Comparison of ENCODE assay signal across 14 mouse cellular contexts in genomic region chr2:51599473-51600201, GRCm38 (mm10). TPM values are rescaled to one million over a fixed set of nuclear protein-coding genes. Genes with fewer than 3 reads are reported as not detected.
DNase-seq lines count a peak whose midpoint lies in the region; ATAC-seq lines count a peak whose summit lies in the region.
"Had no signal": no experiment of that assay in that cellular context is flagged by ENCODE, and none has a peak within 500 bp of the region (broad histone marks: within the 10 kb centered on the region; RNA-seq: fewer than 3 reads in every experiment).

No protein-coding gene starts in this region.

- H3K27me3 ChIP-seq in kidney, embryonic 16.5 days (ENCODE audit: insufficient read depth, low read length): no peaks in the 10 kb centered on the region
- H3K27me3 ChIP-seq in embryonic facial prominence, embryonic 13.5 days: no peaks in the 10 kb centered on the region
- H3K27me3 ChIP-seq in hindbrain, embryonic 10.5 days (ENCODE audit: insufficient read depth, poor library complexity, severe bottlenecking): no peaks in the 10 kb centered on the region
- no peaks in the 10 kb centered on the region for H3K27me3 ChIP-seq in midbrain, embryonic 14.5 days (ENCODE audit: control insufficient read depth, insufficient read depth, low read length)
- H3K27me3 ChIP-seq: heart, embryonic 15.5 days had no signal

- no peak overlapping the region for H3K27ac ChIP-seq in kidney, embryonic 16.5 days (ENCODE audit: low read length)
- no peak overlapping the region for H3K27ac ChIP-seq in embryonic facial prominence, embryonic 13.5 days
- peak overlapping the region; percentile 69; the same call in 1 of the 2 replicates for H3K27ac ChIP-seq in hindbrain, embryonic 10.5 days
- H3K27ac ChIP-seq in midbrain, embryonic 14.5 days (replicated peaks; ENCODE audit: low read depth, low read length): peak overlapping the region; percentile 87
- H3K27ac ChIP-seq: heart, embryonic 15.5 days; stomach, postnatal 0 days had no signal

- peak overlapping the region; percentile 44; the same call in 1 of the 2 replicates for H3K9ac ChIP-seq in kidney, embryonic 16.5 days (replicated peaks; ENCODE audit: low read length)
- no peak overlapping the region for H3K9ac ChIP-seq in embryonic facial prominence, embryonic 13.5 days
- peak overlapping the region; percentile 22; the same call in 1 of the 2 replicates for H3K9ac ChIP-seq in midbrain, embryonic 14.5 days (replicated peaks; ENCODE audit: low read length)
- H3K9ac ChIP-seq: heart, embryonic 15.5 days had no signal

- no peak for ATAC-seq in kidney, embryonic 16.5 days (ENCODE audit: low FRiP score, low TSS enrichment)
- no peak for ATAC-seq in embryonic facial prominence, embryonic 13.5 days (ENCODE audit: insufficient number of reproducible peaks, insufficient read depth, low FRiP score, low TSS enrichment, low read depth)
- ATAC-seq in midbrain, embryonic 14.5 days (ENCODE audit: low FRiP score, low TSS enrichment): peak; percentile 71
- no peak for ATAC-seq in erythroid progenitor cell, adult 5-6 weeks (replicated peaks; ENCODE audit: low FRiP score, poor library complexity, severe bottlenecking)

- H3K9me3 ChIP-seq in kidney, embryonic 16.5 days (ENCODE audit: low read length): no peaks in the 10 kb centered on the region
- no peaks in the 10 kb centered on the region for H3K9me3 ChIP-seq in embryonic facial prominence, embryonic 13.5 days
- H3K9me3 ChIP-seq in hindbrain, embryonic 10.5 days: no peaks in the 10 kb centered on the region
- H3K9me3 ChIP-seq in midbrain, embryonic 14.5 days (ENCODE audit: control insufficient read depth, low read length): no peaks in the 10 kb centered on the region
- H3K9me3 ChIP-seq: heart, embryonic 15.5 days had no signal

- peak overlapping the region; percentile 31 for H3K4me3 ChIP-seq in kidney, embryonic 16.5 days (ENCODE audit: low read length)
- H3K4me3 ChIP-seq in embryonic facial prominence, embryonic 13.5 days: no peak overlapping the region
- no peak overlapping the region for H3K4me3 ChIP-seq in hindbrain, embryonic 10.5 days
- H3K4me3 ChIP-seq in midbrain, embryonic 14.5 days (replicated peaks; ENCODE audit: low read depth, low read length): peak overlapping the region; percentile 8; the same call in 1 of the 2 replicates
- H3K4me3 ChIP-seq: heart, embryonic 15.5 days; myocyte had no signal

- no peak for DNase-seq in kidney, postnatal 25 days
- DNase-seq in hindbrain, embryonic 10.5 days (ENCODE audit: low spot score): no peak
- peak; percentile 75 for DNase-seq in midbrain, embryonic 14.5 days
- no peak for DNase-seq in adipocyte (ENCODE audit: low spot score)

- H3K4me1 ChIP-seq in kidney, embryonic 16.5 days (ENCODE audit: insufficient read depth, low read length): peaks cover 6% of the 10 kb centered on the region
- peaks cover 8% of the 10 kb centered on the region for H3K4me1 ChIP-seq in embryonic facial prominence, embryonic 13.5 days
- H3K4me1 ChIP-seq in hindbrain, embryonic 10.5 days (replicated peaks): peaks cover 8% of the 10 kb centered on the region
- peaks cover 21% of the 10 kb centered on the region for H3K4me1 ChIP-seq in midbrain, embryonic 14.5 days (ENCODE audit: control insufficient read depth, insufficient read depth, low read length)
- H3K4me1 ChIP-seq: heart, embryonic 15.5 days had no signal

- H3K36me3 ChIP-seq in kidney, embryonic 16.5 days (ENCODE audit: insufficient read depth, low read length): no peaks in the 10 kb centered on the region
- no peaks in the 10 kb centered on the region for H3K36me3 ChIP-seq in embryonic facial prominence, embryonic 13.5 days
- no peaks in the 10 kb centered on the region for H3K36me3 ChIP-seq in hindbrain, embryonic 10.5 days
- no peaks in the 10 kb centered on the region for H3K36me3 ChIP-seq in midbrain, embryonic 14.5 days (ENCODE audit: control insufficient read depth, insufficient read depth, low read length)
- H3K36me3 ChIP-seq: heart, embryonic 15.5 days had no signal

- WGBS in kidney, embryonic 16.5 days: 32% methylated on average over 19 of the region's 19 CpGs
- 63% methylated on average over 19 of the region's 19 CpGs for WGBS in embryonic facial prominence, embryonic 13.5 days
- WGBS in hindbrain, embryonic 10.5 days: 83% methylated on average over 19 of the region's 19 CpGs
- WGBS in midbrain, embryonic 14.5 days: 35% methylated on average over 19 of the region's 19 CpGs

- peak overlapping the region; percentile 45 for H3K4me2 ChIP-seq in kidney, embryonic 16.5 days (replicated peaks; ENCODE audit: low read depth, low read length)
- 0 out of 2 replicates have a peak overlapping the region, but pooled peaks have one; percentile 12 for H3K4me2 ChIP-seq in embryonic facial prominence, embryonic 13.5 days
- H3K4me2 ChIP-seq in midbrain, embryonic 14.5 days (ENCODE audit: low read length): peak overlapping the region; percentile 44
- H3K4me2 ChIP-seq: heart, embryonic 15.5 days had no signal

RNA-seq across cellular contexts. Expression of gene Tas2r134, which starts 27.7 kb away (rescaled TPM):
- not detected in 2 replicates for polyA plus RNA-seq in kidney, embryonic 16.5 days (2015; fragmentation: Nextera tagmentation; extraction: Ambion mirVana)
- not detected in 2 replicates for polyA plus RNA-seq in embryonic facial prominence, embryonic 13.5 days (2015; fragmentation: Nextera tagmentation; extraction: Ambion mirVana)
- polyA plus RNA-seq in hindbrain, embryonic 10.5 days (2016; fragmentation: Nextera tagmentation; extraction: Ambion mirVana): not detected in 2 replicates
- not detected in 2 replicates for polyA plus RNA-seq in midbrain, embryonic 14.5 days (2014; fragmentation: Nextera tagmentation; extraction: Ambion mirVana)
- not detected in 2 replicates for total RNA-seq in erythroid progenitor cell, adult 5-6 weeks (2015; ENCODE audit: low replicate concordance)
- total RNA-seq in erythroid progenitor cell, adult 5-6 weeks (2017; ENCODE audit: low replicate concordance): not detected in 2 replicates
- polyA plus RNA-seq: cortical plate, adult 2 months; heart, embryonic 15.5 days; large intestine, adult 2 months; limb, embryonic 11.5 days; lung, embryonic 16.5 days; myocyte; stomach, postnatal 0 days had no signal

Comparison
In these comparisons a context has a peak if more than half of its experiments do, and no peak if none do; other contexts are left out.
1. H3K27ac ChIP-seq: peak in hindbrain, embryonic 10.5 days (single experiment) and midbrain, embryonic 14.5 days (single experiment); none in kidney, embryonic 16.5 days (single experiment) and embryonic facial prominence, embryonic 13.5 days (single experiment).
2. H3K4me3 ChIP-seq: peak in kidney, embryonic 16.5 days (single experiment) and midbrain, embryonic 14.5 days (single experiment); none in embryonic facial prominence, embryonic 13.5 days (single experiment) and hindbrain, embryonic 10.5 days (single experiment).
3. Peak in every context shown above with its lines, with median percentiles within 50 percentile points of each other: H3K4me2 ChIP-seq.